Mouse (Mus musculus): ENCODE measurements at regions not wholly inside any gene's neighbourhood (a gene's known extent, or its start where the extent isn't known, plus 50 kb on each side); places are given as distances from the start of the nearest gene placed in this dataset.

- Histone ChIP-seq H3K4me1 (replicated peaks; ENCODE audit: low read depth, low read length) (peaks cover 15% of the 10 kb centered on the region), H3K9me3 (ENCODE audit: low read length) (peaks cover 36% of the 10 kb centered on the region), H3K36me3 (ENCODE audit: insufficient read depth, low read length) (no peaks in the 10 kb centered on the region), H3K4me3 (replicated peaks; ENCODE audit: low read length) (no peak overlapping the region), H3K27me3 (ENCODE audit: insufficient read depth, low read length) (peaks cover 17% of the 10 kb centered on the region)
- TF ChIP-seq POU5F1 (IDR thresholded peaks at IDR 0.05; ENCODE audit: borderline replicate concordance, low read length) (no peak), NANOG (IDR thresholded peaks at IDR 0.05; ENCODE audit: borderline replicate concordance, low read length) (no peak), CTCF (conservative IDR thresholded peaks at IDR 0.05; ENCODE audit: low read length) (no peak)
Observed at GRCm38 (mm10) chr4:152825185-152825584, 347.5 kb upstream of the Kcnab2 start.

GRCm38 (mm10) chr4:152816139-152816757 is 338.6 kb upstream of the Kcnab2 start:
- Histone ChIP-seq H3K4me1 (replicated peaks; ENCODE audit: low read depth, low read length) (no peaks in the 10 kb centered on the region), H3K36me3 (ENCODE audit: insufficient read depth, low read length) (no peaks in the 10 kb centered on the region), H3K27me3 (ENCODE audit: insufficient read depth, low read length) (peaks cover 8% of the 10 kb centered on the region; the same call in 1 of the 2 replicates), H3K4me3 (replicated peaks; ENCODE audit: low read length) (no peak overlapping the region), H3K9me3 (ENCODE audit: low read length) (peaks cover 3% of the 10 kb centered on the region; the same call in 1 of the 2 replicates)
- TF ChIP-seq NANOG (IDR thresholded peaks at IDR 0.05; ENCODE audit: borderline replicate concordance, low read length) (no peak), POU5F1 (IDR thresholded peaks at IDR 0.05; ENCODE audit: borderline replicate concordance, low read length) (no peak), CTCF (conservative IDR thresholded peaks at IDR 0.05; ENCODE audit: low read length) (no peak)

GRCm38 (mm10) chr4:152806611-152807010 is 328.9 kb upstream of the Kcnab2 start:
- TF ChIP-seq POU5F1 (IDR thresholded peaks at IDR 0.05; ENCODE audit: borderline replicate concordance, low read length): no peak
- no peak for TF ChIP-seq CTCF (conservative IDR thresholded peaks at IDR 0.05; ENCODE audit: low read length)
- no peak for TF ChIP-seq NANOG (IDR thresholded peaks at IDR 0.05; ENCODE audit: borderline replicate concordance, low read length)
- H3K36me3 ChIP-seq (ENCODE audit: insufficient read depth, low read length): no peaks in the 10 kb centered on the region
- H3K9me3 ChIP-seq (ENCODE audit: low read length): no peaks in the 10 kb centered on the region
- H3K4me1 ChIP-seq (replicated peaks; ENCODE audit: low read depth, low read length): peaks cover 23% of the 10 kb centered on the region
- peaks cover 3% of the 10 kb centered on the region; the same call in 1 of the 2 replicates for H3K27me3 ChIP-seq (ENCODE audit: insufficient read depth, low read length)
- no peak overlapping the region; the same call in 1 of the 2 replicates for H3K4me3 ChIP-seq (replicated peaks; ENCODE audit: low read length)

GRCm38 (mm10) chr4:152799392-152799791 is 321.7 kb upstream of the Kcnab2 start:
- TF ChIP-seq CTCF (conservative IDR thresholded peaks at IDR 0.05; ENCODE audit: low read length) (no peak), NANOG (IDR thresholded peaks at IDR 0.05; ENCODE audit: borderline replicate concordance, low read length) (no peak), POU5F1 (IDR thresholded peaks at IDR 0.05; ENCODE audit: borderline replicate concordance, low read length) (no peak)
- Histone ChIP-seq H3K9me3 (ENCODE audit: low read length) (no peaks in the 10 kb centered on the region), H3K36me3 (ENCODE audit: insufficient read depth, low read length) (no peaks in the 10 kb centered on the region)

GRCm38 (mm10) chr4:152788431-152788830 is 310.8 kb upstream of the Kcnab2 start:
- Histone ChIP-seq H3K36me3 (ENCODE audit: insufficient read depth, low read length) (no peaks in the 10 kb centered on the region), H3K4me3 (replicated peaks; ENCODE audit: low read length) (no peak overlapping the region), H3K27me3 (ENCODE audit: insufficient read depth, low read length) (no peaks in the 10 kb centered on the region), H3K9me3 (ENCODE audit: low read length) (peaks cover 28% of the 10 kb centered on the region), H3K4me1 (replicated peaks; ENCODE audit: low read depth, low read length) (peaks cover 14% of the 10 kb centered on the region)
- TF ChIP-seq NANOG (IDR thresholded peaks at IDR 0.05; ENCODE audit: borderline replicate concordance, low read length) (no peak), CTCF (conservative IDR thresholded peaks at IDR 0.05; ENCODE audit: low read length) (no peak), POU5F1 (IDR thresholded peaks at IDR 0.05; ENCODE audit: borderline replicate concordance, low read length) (no peak)

More at GRCm38 (mm10) chr4:152799392-152799791, 321.7 kb upstream of the Kcnab2 start:
- no peak overlapping the region for H3K4me3 ChIP-seq (replicated peaks; ENCODE audit: low read length)
- H3K27me3 ChIP-seq (ENCODE audit: insufficient read depth, low read length): peaks cover 12% of the 10 kb centered on the region
- no peaks in the 10 kb centered on the region for H3K4me1 ChIP-seq (replicated peaks; ENCODE audit: low read depth, low read length)

- Histone ChIP-seq H3K27me3 (ENCODE audit: insufficient read depth, low read length) (no peaks in the 10 kb centered on the region; the same call in 1 of the 2 replicates), H3K4me1 (replicated peaks; ENCODE audit: low read depth, low read length) (peaks cover 3% of the 10 kb centered on the region), H3K4me3 (replicated peaks; ENCODE audit: low read length) (no peak overlapping the region), H3K9me3 (ENCODE audit: low read length) (peaks cover 9% of the 10 kb centered on the region), H3K36me3 (ENCODE audit: insufficient read depth, low read length) (no peaks in the 10 kb centered on the region)
- no peak for TF ChIP-seq POU5F1 (IDR thresholded peaks at IDR 0.05; ENCODE audit: borderline replicate concordance, low read length)
- TF ChIP-seq CTCF (conservative IDR thresholded peaks at IDR 0.05; ENCODE audit: low read length): no peak
- TF ChIP-seq NANOG (IDR thresholded peaks at IDR 0.05; ENCODE audit: borderline replicate concordance, low read length): no peak
Observed at GRCm38 (mm10) chr4:152784972-152785371, 307.3 kb upstream of the Kcnab2 start.

- no peak for TF ChIP-seq CTCF (conservative IDR thresholded peaks at IDR 0.05; ENCODE audit: low read length)
- TF ChIP-seq NANOG (IDR thresholded peaks at IDR 0.05; ENCODE audit: borderline replicate concordance, low read length): no peak
- no peak for TF ChIP-seq POU5F1 (IDR thresholded peaks at IDR 0.05; ENCODE audit: borderline replicate concordance, low read length)
- Histone ChIP-seq H3K4me3 (replicated peaks; ENCODE audit: low read length) (no peak overlapping the region), H3K4me1 (replicated peaks; ENCODE audit: low read depth, low read length) (no peaks in the 10 kb centered on the region)
Observed at GRCm38 (mm10) chr4:152779526-152779925, 301.9 kb upstream of the Kcnab2 start.

GRCm38 (mm10) chr4:152775801-152776200 is 298.1 kb upstream of the Kcnab2 start:
- TF ChIP-seq CTCF (conservative IDR thresholded peaks at IDR 0.05; ENCODE audit: low read length) (no peak), POU5F1 (IDR thresholded peaks at IDR 0.05; ENCODE audit: borderline replicate concordance, low read length) (no peak), NANOG (IDR thresholded peaks at IDR 0.05; ENCODE audit: borderline replicate concordance, low read length) (no peak)
- Histone ChIP-seq H3K27me3 (ENCODE audit: insufficient read depth, low read length) (peaks cover 20% of the 10 kb centered on the region; the same call in 1 of the 2 replicates), H3K4me3 (replicated peaks; ENCODE audit: low read length) (no peak overlapping the region), H3K4me1 (replicated peaks; ENCODE audit: low read depth, low read length) (peaks cover 17% of the 10 kb centered on the region), H3K36me3 (ENCODE audit: insufficient read depth, low read length) (no peaks in the 10 kb centered on the region), H3K9me3 (ENCODE audit: low read length) (peaks cover 9% of the 10 kb centered on the region)

More at GRCm38 (mm10) chr4:152779526-152779925, 301.9 kb upstream of the Kcnab2 start:
- Histone ChIP-seq H3K9me3 (ENCODE audit: low read length) (no peaks in the 10 kb centered on the region), H3K27me3 (ENCODE audit: insufficient read depth, low read length) (peaks cover 12% of the 10 kb centered on the region; the same call in 1 of the 2 replicates), H3K36me3 (ENCODE audit: insufficient read depth, low read length) (no peaks in the 10 kb centered on the region)
